Mouse (Mus musculus): Measurements from ENCODE around the gene Hsd17b10.

- TF ChIP-seq CTCF (IDR thresholded peaks at IDR 0.05; ENCODE audit: borderline replicate concordance, control insufficient read depth, extremely low read depth, insufficient read depth, low read length, poor library complexity) (no peak), POLR2A (IDR thresholded peaks at IDR 0.05; ENCODE audit: control insufficient read depth, extremely low read depth, insufficient read depth, low read length, poor library complexity) (no peak)
Observed at GRCm38 (mm10) chrX:151999006-151999710, 2.5 kb upstream of the Hsd17b10 start.

Measured in thymus, adult 2 months (tissue).